Mouse (Mus musculus) neutrophil, adult 5-6 weeks (primary cell): ENCODE measurements around the gene Prickle1. TPM values are rescaled to one million over a fixed set of nuclear protein-coding genes. Genes with fewer than 3 reads are reported as not detected.

Experiments
- ATAC-seq: fragments of 151-379, 151-347 bp; 2 replicates; pipeline ENCODE4 v1.8.0; 2017; ENCODE audit warnings: mild to moderate bottlenecking, moderate TSS enrichment; ENCODE audit not compliant: insufficient number of reproducible peaks, poor library complexity, low FRiP score, severe bottlenecking; ENCODE audit errors: extremely low read depth
- total RNA-seq: library from RNA; stranded (forward); fragments of 200-1000 nt; gene quantifications from 2 replicates; pipeline ENCODE4 v1.2.3, GENCODE M21; 2017

Gene Prickle1
- total RNA-seq, 1 experiment from 2014 or later, result 0.23 TPM

DNA sequence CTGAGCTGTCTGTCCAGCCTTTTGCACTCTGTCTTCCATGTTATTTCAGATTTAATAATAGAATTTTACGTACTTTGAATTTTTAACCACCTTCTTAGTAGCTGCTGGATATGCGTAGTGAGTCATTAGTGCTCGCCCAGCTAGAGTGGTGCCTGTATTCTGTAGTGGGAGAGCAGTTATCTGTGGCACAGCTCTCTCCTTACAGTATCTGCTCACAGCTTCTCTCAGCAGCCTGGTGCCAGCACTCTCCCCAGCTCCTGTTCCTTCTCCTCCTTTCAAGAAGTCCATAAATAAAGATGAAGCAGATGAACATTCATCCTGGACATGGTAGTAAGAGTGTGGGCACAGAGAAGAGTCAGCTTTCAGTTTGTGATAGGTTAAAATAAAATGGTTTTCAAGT lies 121.4 kb downstream of the Prickle1 start:
- ATAC-seq, result no peak

DNA sequence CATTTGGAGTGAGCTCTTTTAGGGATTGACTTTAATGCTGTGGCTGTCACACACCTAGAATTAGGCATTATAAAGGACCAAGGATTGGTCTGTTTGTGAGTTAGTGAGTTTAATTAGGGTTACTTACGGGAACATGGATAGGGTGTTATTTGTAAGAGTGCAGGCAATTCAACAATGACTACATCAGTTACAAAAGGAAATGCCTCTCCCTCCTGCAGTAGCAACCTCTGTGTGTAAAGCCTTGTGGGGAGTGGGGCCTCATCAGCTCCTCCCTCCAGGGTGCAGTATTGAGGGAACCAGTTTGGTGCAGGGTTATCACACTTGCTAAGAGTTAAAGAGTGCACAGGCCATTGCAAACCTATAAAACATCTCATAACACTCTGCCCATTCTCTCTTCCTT lies 123.6 kb downstream of the Prickle1 start:
- no peak for ATAC-seq

DNA sequence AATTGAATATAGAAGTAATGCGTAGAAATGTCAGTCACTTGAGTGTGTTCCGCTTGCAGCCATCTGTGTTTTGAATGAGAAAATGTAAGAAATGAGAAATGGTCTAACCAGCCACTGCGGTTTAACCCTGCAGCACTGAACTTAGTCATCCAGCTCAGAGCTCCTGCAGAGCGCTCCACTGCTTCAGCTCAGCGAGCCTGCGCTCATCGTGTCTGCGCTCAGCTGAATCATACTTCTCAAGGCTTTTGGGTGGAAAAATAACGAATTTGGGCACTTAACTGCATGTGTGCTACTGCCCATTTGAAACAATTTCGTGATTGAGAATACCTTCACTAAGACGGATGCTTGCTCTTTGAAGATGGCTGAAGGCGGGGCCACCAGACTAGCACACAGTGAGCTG lies 124.0 kb downstream of the Prickle1 start:
- ATAC-seq, result no peak

DNA sequence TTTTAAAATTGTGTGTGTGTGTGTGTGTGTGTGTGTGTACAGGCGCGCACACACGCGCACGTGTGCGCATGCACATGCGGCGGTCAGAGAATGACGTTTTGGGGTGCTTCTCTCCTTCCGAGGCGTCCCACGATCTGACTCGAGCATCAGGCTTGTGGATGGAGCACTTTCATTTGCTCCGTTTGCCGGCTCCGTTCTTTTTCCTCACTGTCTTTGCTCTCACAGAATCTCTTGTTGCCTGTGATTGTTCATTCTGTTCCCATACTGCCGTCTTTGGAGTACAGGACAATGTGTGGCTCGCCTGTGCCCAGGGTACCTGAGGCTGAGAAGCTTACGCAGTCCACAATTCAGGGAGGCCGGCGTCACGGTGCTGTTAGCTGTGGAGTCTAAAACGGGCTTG lies 134.6 kb downstream of the Prickle1 start:
- ATAC-seq, result no peak

DNA sequence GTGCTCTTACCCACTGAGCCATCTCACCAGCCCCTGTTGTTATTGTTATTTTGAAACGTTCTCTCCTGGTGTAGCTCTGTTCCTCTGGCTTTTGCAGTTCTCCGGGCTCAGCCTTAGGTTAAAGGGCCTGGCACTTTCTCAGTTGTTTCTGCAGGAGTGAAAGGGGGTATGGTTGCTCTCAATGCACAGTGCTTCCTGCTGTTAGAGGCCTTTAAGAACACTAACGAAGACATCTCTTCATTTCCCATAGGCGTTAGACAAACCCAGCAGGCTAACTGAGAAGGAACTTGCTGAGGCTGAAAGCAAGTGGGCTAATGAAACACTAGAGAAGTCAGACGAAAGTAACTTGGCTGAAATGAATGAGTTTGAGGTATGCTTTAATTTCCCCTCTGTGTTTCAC lies 136.3 kb downstream of the Prickle1 start:
- no peak for ATAC-seq

DNA sequence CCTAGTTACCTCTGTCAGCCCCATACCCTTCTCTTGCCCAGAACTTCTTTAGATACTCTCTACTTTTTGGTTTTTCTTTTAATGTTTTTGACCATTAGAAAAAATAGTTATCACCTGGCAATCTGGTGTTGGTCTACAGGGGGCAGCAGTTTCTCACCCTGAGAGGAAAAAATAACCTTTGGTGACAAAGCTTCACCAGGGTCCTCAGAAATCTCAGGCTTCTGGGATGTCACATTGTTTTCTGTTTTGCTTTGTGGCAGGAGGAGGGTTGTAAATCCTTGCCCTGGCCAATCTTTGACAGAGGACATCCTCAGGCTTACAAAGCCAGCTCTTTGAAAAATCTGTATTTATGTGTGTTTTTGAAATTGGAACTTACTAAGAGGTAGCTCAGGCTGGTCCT lies 139.7 kb downstream of the Prickle1 start:
- ATAC-seq, result no peak

DNA sequence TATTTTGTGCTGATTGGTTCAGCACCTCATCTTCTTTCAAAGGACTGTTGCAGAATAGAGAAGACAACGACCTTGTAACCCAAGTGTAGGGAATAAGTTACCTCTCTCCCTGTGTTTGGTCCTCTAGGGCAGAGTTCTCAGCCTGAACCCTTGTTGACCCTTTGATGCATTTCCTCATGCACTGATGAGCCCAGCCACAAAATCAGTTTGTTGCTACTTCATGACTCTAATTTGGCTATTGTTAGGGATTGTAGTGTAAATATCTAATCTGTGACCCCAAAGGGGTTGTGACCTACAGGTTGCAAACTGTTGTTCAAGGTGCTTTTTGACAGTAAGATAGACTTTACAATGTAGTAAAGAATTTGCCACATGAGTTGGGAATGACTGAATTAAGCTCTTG lies 142.4 kb downstream of the Prickle1 start:
- no peak for ATAC-seq

Other genes with a start within 250 kb of the Prickle1 start
- gene Zcrb1, start 197.6 kb downstream of the Prickle1 start, total RNA-seq, result 69.2 and 83.6 TPM in 2 replicates
- gene Pphln1, start 197.5 kb downstream of the Prickle1 start, total RNA-seq, result 26.8 and 33.2 TPM in 2 replicates